Mouse (Mus musculus) bone marrow, adult 2 months (tissue): Measurements from ENCODE around the gene Fh1.

ENCODE experiments used
- CTCF ChIP-seq: fragments of 200-500 bp; IDR thresholded peaks from 2 replicates; pipeline ENCODE4 v1.5.1; 2011; ENCODE audit warnings: low read length, control low read depth; ENCODE audit not compliant: control insufficient read depth, insufficient read depth
- POLR2A ChIP-seq: fragments of 200-500 bp; IDR thresholded peaks from 2 replicates; pipeline ENCODE4 v1.6.1; 2011; ENCODE audit warnings: low read depth, mild to moderate bottlenecking, control low read depth, low read length, borderline replicate concordance; ENCODE audit not compliant: control insufficient read depth

- TF ChIP-seq CTCF (no peak), POLR2A (no peak)
These were observed 49.7 kb upstream of the Fh1 start for GRCm38 (mm10) chr1:175675116-175675515.
